In genomic region chr3:152468569-152469041, GRCm38 (mm10) we compare ENCODE assay signal across 18 mouse cellular contexts.
DNase-seq lines count a peak whose midpoint lies in the region; ATAC-seq and TF ChIP-seq lines count a peak whose summit lies in the region.
"Had no signal": no experiment of that assay in that cellular context is flagged by ENCODE, and none has a peak within 500 bp of the region (broad histone marks: within the 10 kb centered on the region; RNA-seq: fewer than 3 reads in every experiment).

No protein-coding gene starts in this region.

- intact Hi-C loops in gastrocnemius, adult 2 months (cut with DNase I), result no loop called here

- peak overlapping the region; percentile 38; the same call in 1 of the 2 replicates for H3K27ac ChIP-seq in gastrocnemius, adult 2 months
- 0 out of 2 replicates have a peak overlapping the region, but pooled peaks have one; percentile 59 for H3K27ac ChIP-seq in limb, embryonic 12.5 days
- H3K27ac ChIP-seq in limb, embryonic 10.5 days, result no peak overlapping the region
- no peak overlapping the region for H3K27ac ChIP-seq in embryonic facial prominence, embryonic 13.5 days
- no peak overlapping the region for H3K27ac ChIP-seq in hindbrain, embryonic 12.5 days
- H3K27ac ChIP-seq: forebrain, embryonic 15.5 days; macrophage; midbrain, embryonic 15.5 days had no signal

- no peak overlapping the region for H3K9ac ChIP-seq in limb, embryonic 12.5 days (replicated peaks)
- H3K9ac ChIP-seq in embryonic facial prominence, embryonic 13.5 days, result no peak overlapping the region
- no peak overlapping the region for H3K9ac ChIP-seq in hindbrain, embryonic 12.5 days
- H3K9ac ChIP-seq: forebrain, embryonic 15.5 days; limb, embryonic 15.5 days; midbrain, embryonic 15.5 days had no signal

- no peaks in the 10 kb centered on the region for H3K9me3 ChIP-seq in limb, embryonic 12.5 days
- H3K9me3 ChIP-seq in limb, embryonic 10.5 days (replicated peaks), result no peaks in the 10 kb centered on the region
- H3K9me3 ChIP-seq in embryonic facial prominence, embryonic 13.5 days, result no peaks in the 10 kb centered on the region
- H3K9me3 ChIP-seq in hindbrain, embryonic 12.5 days (replicated peaks), result no peaks in the 10 kb centered on the region
- H3K9me3 ChIP-seq: forebrain, embryonic 15.5 days; G1E; limb, embryonic 15.5 days; midbrain, embryonic 15.5 days had no signal

- 88% methylated on average over 12 of the region's 12 CpGs for WGBS in limb, embryonic 12.5 days
- WGBS in limb, embryonic 10.5 days, result 88% methylated on average over 12 of the region's 12 CpGs
- 76% methylated on average over 12 of the region's 12 CpGs for whole genome bisulfite sequencing in embryonic facial prominence, embryonic 13.5 days
- 84% methylated on average over 12 of the region's 12 CpGs for whole genome bisulfite sequencing in hindbrain, embryonic 12.5 days

- peaks cover 19% of the 10 kb centered on the region for H3K4me1 ChIP-seq in limb, embryonic 12.5 days (replicated peaks)
- peaks cover 20% of the 10 kb centered on the region for H3K4me1 ChIP-seq in limb, embryonic 10.5 days
- peaks cover 22% of the 10 kb centered on the region; the same call in 1 of the 2 replicates for H3K4me1 ChIP-seq in embryonic facial prominence, embryonic 13.5 days
- 0 out of 2 replicates have a peak, but pooled peaks cover 5% of the 10 kb centered on the region for H3K4me1 ChIP-seq in hindbrain, embryonic 12.5 days
- H3K4me1 ChIP-seq: forebrain, embryonic 15.5 days; midbrain, embryonic 15.5 days had no signal

- no peak for TF ChIP-seq CTCF in gastrocnemius, adult 2 months (IDR thresholded peaks at IDR 0.05)

- H3K27me3 ChIP-seq in limb, embryonic 12.5 days, result no peaks in the 10 kb centered on the region
- H3K27me3 ChIP-seq in limb, embryonic 10.5 days (ENCODE audit: low read depth, poor library complexity, severe bottlenecking), result no peaks in the 10 kb centered on the region
- no peaks in the 10 kb centered on the region for H3K27me3 ChIP-seq in embryonic facial prominence, embryonic 13.5 days
- no peaks in the 10 kb centered on the region for H3K27me3 ChIP-seq in hindbrain, embryonic 12.5 days
- H3K27me3 ChIP-seq: forebrain, embryonic 15.5 days; limb, embryonic 15.5 days; midbrain, embryonic 15.5 days had no signal

- DNase-seq in gastrocnemius, adult 2 months, result no peak
- DNase-seq in gastrocnemius, postnatal 25 days, result no peak
- DNase-seq in limb, embryonic 10.5 days (ENCODE audit: low spot score), result no peak
- DNase-seq in T-cell, adult 2 months (ENCODE audit: low spot score), result no peak
- DNase-seq: adrenal gland, postnatal 36 days; cerebellum, adult 9-11 months; kidney, adult 11 months; lung, adult 18-20 months; thymus, postnatal 25 days had no signal

- H3K4me3 ChIP-seq in gastrocnemius, adult 2 months, result no peak overlapping the region
- no peak overlapping the region for H3K4me3 ChIP-seq in limb, embryonic 12.5 days (replicated peaks)
- no peak overlapping the region for H3K4me3 ChIP-seq in limb, embryonic 10.5 days
- H3K4me3 ChIP-seq in embryonic facial prominence, embryonic 13.5 days, result no peak overlapping the region
- H3K4me3 ChIP-seq in hindbrain, embryonic 12.5 days, result no peak overlapping the region
- H3K4me3 ChIP-seq: forebrain, embryonic 15.5 days; limb, embryonic 15.5 days; midbrain, embryonic 15.5 days had no signal

- peaks cover 4% of the 10 kb centered on the region; the same call in 1 of the 2 replicates for H3K36me3 ChIP-seq in limb, embryonic 12.5 days
- 0 out of 2 replicates have a peak, but pooled peaks cover under 1% of the 10 kb centered on the region for H3K36me3 ChIP-seq in limb, embryonic 10.5 days
- H3K36me3 ChIP-seq in embryonic facial prominence, embryonic 13.5 days, result no peaks in the 10 kb centered on the region
- no peaks in the 10 kb centered on the region for H3K36me3 ChIP-seq in hindbrain, embryonic 12.5 days
- H3K36me3 ChIP-seq: forebrain, embryonic 15.5 days; midbrain, embryonic 15.5 days had no signal

- no peak for ATAC-seq in limb, embryonic 12.5 days (ENCODE audit: insufficient number of reproducible peaks, insufficient read depth, low FRiP score, low TSS enrichment, low read depth)
- no peak for ATAC-seq in embryonic facial prominence, embryonic 13.5 days (ENCODE audit: insufficient number of reproducible peaks, insufficient read depth, low FRiP score, low TSS enrichment, low read depth)
- ATAC-seq in hindbrain, embryonic 12.5 days (ENCODE audit: low FRiP score), result no peak
- ATAC-seq: forebrain, embryonic 15.5 days; midbrain, embryonic 15.5 days had no signal

- no peak overlapping the region for H3K4me2 ChIP-seq in limb, embryonic 12.5 days
- H3K4me2 ChIP-seq in embryonic facial prominence, embryonic 13.5 days, result peak overlapping the region; percentile 0; the same call in 1 of the 2 replicates
- H3K4me2 ChIP-seq in hindbrain, embryonic 12.5 days (replicated peaks), result no peak overlapping the region
- H3K4me2 ChIP-seq: forebrain, embryonic 15.5 days; heart, embryonic 11.5 days; limb, embryonic 15.5 days; midbrain, embryonic 15.5 days had no signal

Comparison
In these comparisons a context has a peak if more than half of its experiments do, and no peak if none do; other contexts are left out.
1. H3K27ac ChIP-seq: peak in gastrocnemius, adult 2 months (single experiment) and limb, embryonic 12.5 days (single experiment); none in limb, embryonic 10.5 days (single experiment), embryonic facial prominence, embryonic 13.5 days (single experiment) and hindbrain, embryonic 12.5 days (single experiment).